Mouse (Mus musculus): ENCODE data around the gene Cend1. TPM values are rescaled to one million over a fixed set of nuclear protein-coding genes. Genes with fewer than 3 reads are reported as not detected.

Cend1 gene
- total RNA-seq, 1 experiment from 2014 or later = 1.3 TPM

GRCm38 (mm10) chr7:141391625-141392551, 37.4 kb downstream of the Cend1 start, which contains the start of gene Taldo1:
Gene Taldo1, plus strand, starts transcription at chr7:141392199.
- DNase-seq = peak; percentile 97

- DNase-seq = no peak
Observed at GRCm38 (mm10) chr7:141390326-141391259, 38.7 kb downstream of the Cend1 start.

GRCm38 (mm10) chr7:141388487-141389109, 40.7 kb downstream of the Cend1 start:
- no peak for DNase-seq

DNA sequence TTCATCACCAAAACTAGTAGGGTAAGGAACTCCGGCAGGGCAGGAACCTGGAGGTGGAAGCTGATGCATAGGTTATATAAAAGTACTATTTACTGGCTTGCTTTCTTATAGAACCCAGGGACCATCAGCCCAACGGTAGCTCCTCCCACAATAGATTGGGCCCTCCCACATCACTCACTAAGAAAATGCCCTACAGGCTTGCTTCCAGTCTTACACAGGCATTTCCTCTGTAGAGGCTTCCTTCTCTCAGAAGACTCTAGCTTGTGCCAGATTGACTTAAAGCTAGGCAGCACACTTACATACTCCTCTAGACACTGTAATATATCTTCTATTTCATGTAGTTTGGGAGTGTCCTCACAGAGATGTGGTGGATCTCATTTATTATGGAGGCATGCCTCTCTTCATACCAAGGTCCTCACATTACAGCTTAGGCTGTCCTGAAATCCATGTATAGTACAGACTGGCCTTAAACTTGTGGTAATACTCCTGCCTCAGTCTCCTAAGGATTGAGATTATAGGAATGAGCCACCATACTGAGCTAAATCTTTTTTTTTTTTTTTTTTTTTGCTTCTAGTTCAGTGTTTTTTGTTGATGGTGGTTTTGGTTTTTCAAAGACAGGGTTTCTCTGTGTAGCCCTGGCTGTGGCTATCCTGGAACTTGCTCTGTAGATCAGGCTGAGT, 41.3 kb downstream of the Cend1 start:
- no peak for DNase-seq

DNA sequence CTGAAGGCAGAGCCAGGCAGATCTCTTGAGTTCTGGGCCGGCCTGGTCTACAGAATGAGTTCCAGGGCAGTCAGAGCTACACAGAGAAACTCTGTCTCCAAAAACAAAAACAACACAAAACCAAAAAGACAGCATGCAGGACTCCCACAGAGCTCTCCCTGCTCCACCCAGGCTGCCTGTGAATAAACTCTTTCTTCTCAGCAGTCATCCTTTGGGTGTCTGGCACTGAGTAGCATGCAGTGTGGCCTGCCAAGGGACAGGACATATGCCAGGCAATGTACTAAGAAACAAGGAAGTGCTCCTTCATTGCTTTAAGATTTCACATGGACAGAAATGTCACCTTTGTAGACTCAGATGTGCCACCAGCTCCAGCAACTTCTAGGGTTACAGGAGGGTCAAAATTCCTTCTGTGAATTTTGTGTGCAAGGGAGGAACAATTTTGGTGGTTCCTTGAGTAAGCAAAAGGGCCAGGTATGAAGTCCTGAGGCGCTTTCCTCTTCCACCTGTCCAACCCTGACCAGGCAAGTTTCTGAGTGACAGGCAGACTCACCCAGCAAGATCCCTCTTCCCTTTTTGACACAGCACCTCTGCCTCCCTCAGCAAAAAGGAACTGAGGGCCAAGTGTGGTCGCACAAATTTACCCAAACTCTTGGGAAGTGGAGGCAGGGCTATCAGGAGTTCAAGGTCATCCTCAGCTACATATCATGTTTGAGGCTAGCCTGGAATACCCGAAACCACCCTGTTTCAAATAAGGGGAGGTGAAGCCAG, 48.0 kb downstream of the Cend1 start:
- no peak for DNase-seq

GRCm38 (mm10) chr7:141379584-141379983, 49.7 kb downstream of the Cend1 start:
- no peak for DNase-seq

Other genes with a start within 250 kb of the Cend1 start
- gene Hras, start 235.5 kb downstream of the Cend1 start, total RNA-seq (2021) = 64.8 and 88.0 TPM in 2 replicates
- gene Lrrc56, start 235.3 kb downstream of the Cend1 start, total RNA-seq (2021) = 6.4 and 10.8 TPM in 2 replicates
- gene Lmntd2, start 215.4 kb downstream of the Cend1 start, total RNA-seq (2021) = 0.39 TPM in 1 of 2 replicates, not detected in the other
- gene Rassf7, start 213.6 kb downstream of the Cend1 start, total RNA-seq (2021) = 5.7 and 8.0 TPM in 2 replicates
- gene Phrf1, start 200.7 kb downstream of the Cend1 start, total RNA-seq (2021) = 83.3 and 83.9 TPM in 2 replicates
- gene Irf7, start 163.0 kb downstream of the Cend1 start, total RNA-seq (2021) = 7.8 and 10.4 TPM in 2 replicates
- 14.4 and 16.5 TPM in 2 replicates for gene Cdhr5, start 152.7 kb downstream of the Cend1 start, total RNA-seq (2021)
- gene Sct, start 150.4 kb downstream of the Cend1 start, total RNA-seq (2021) = not detected in 2 replicates
- gene Drd4, start 137.5 kb downstream of the Cend1 start, total RNA-seq (2021) = not detected in 2 replicates
- 33.8 and 45.4 TPM in 2 replicates for gene Deaf1, start 101.8 kb downstream of the Cend1 start, total RNA-seq (2021)
- gene Tmem80, start 101.8 kb downstream of the Cend1 start, total RNA-seq (2021) = 34.1 and 43.2 TPM in 2 replicates
- 1.6 and 2.6 TPM in 2 replicates for gene Eps8l2, start 90.6 kb downstream of the Cend1 start, total RNA-seq (2021)
- gene Taldo1, start 37.3 kb downstream of the Cend1 start, total RNA-seq (2021) = 629 and 681 TPM in 2 replicates
- 35.6 and 58.9 TPM in 2 replicates for gene Gatd1, start 15.4 kb downstream of the Cend1 start, total RNA-seq (2021)
- gene Slc25a22, start 8.4 kb upstream of the Cend1 start, total RNA-seq (2021) = 95.6 and 102 TPM in 2 replicates
- gene Pidd1, start 14.5 kb upstream of the Cend1 start, total RNA-seq (2021) = 3.0 and 3.3 TPM in 2 replicates
- gene Rplp2, start 17.9 kb upstream of the Cend1 start, total RNA-seq (2021) = 917 and 919 TPM in 2 replicates
- gene Pnpla2, start 25.7 kb upstream of the Cend1 start, total RNA-seq (2021) = 538 and 617 TPM in 2 replicates
- gene Cracr2b, start 31.6 kb upstream of the Cend1 start, total RNA-seq (2021) = 9.9 and 13.5 TPM in 2 replicates
- gene Cd151, start 37.9 kb upstream of the Cend1 start, total RNA-seq (2021) = 287 and 310 TPM in 2 replicates
- 89.5 and 102 TPM in 2 replicates for gene Polr2l, start 45.6 kb upstream of the Cend1 start, total RNA-seq (2021)
- gene Tspan4, start 45.7 kb upstream of the Cend1 start, total RNA-seq (2021) = 70.9 and 99.3 TPM in 2 replicates
- 50.5 and 57.8 TPM in 2 replicates for gene Chid1, start 110.4 kb upstream of the Cend1 start, total RNA-seq (2021)
- gene Ap2a2, start 132.7 kb upstream of the Cend1 start, total RNA-seq (2021) = 53.4 and 53.8 TPM in 2 replicates
- gene Muc6, start 225.8 kb upstream of the Cend1 start, total RNA-seq (2021) = not detected in 2 replicates